Mouse (Mus musculus): ENCODE measurements at regions not wholly inside any gene's neighbourhood (a gene's known extent, or its start where the extent isn't known, plus 50 kb on each side); places are given as distances from the start of the nearest gene placed in this dataset.

GRCm38 (mm10) chr2:107968526-107968925, 678.1 kb downstream of the Kcna4 start:
- no peaks in the 10 kb centered on the region for H3K4me1 ChIP-seq (ENCODE audit: control insufficient read depth, insufficient read depth, low read length)
- H3K27me3 ChIP-seq (replicated peaks; ENCODE audit: control insufficient read depth, insufficient read depth, low read length) = no peaks in the 10 kb centered on the region
- H3K36me3 ChIP-seq (ENCODE audit: control insufficient read depth, insufficient read depth, low read length) = no peaks in the 10 kb centered on the region
- no peak overlapping the region for H3K27ac ChIP-seq (ENCODE audit: insufficient read depth, low read depth, low read length)
- H3K4me3 ChIP-seq (ENCODE audit: insufficient read depth, low read depth, low read length) = no peak overlapping the region
- TF ChIP-seq CTCF (conservative IDR thresholded peaks at IDR 0.05; ENCODE audit: insufficient read depth, insufficient read length, low read depth, low read length) = no peak
- no peak for DNase-seq
- 66% methylated on average over 2 of the region's 2 CpGs for WGBS

GRCm38 (mm10) chr2:107969526-107969925, 679.1 kb downstream of the Kcna4 start:
- TF ChIP-seq POLR2A (IDR thresholded peaks at IDR 0.05; ENCODE audit: low read depth, low read length) (no peak), CTCF (conservative IDR thresholded peaks at IDR 0.05; ENCODE audit: insufficient read depth, insufficient read length, low read depth, low read length) (no peak)
- 75% methylated on average over 2 of the region's 2 CpGs for WGBS
- DNase-seq = no peak

GRCm38 (mm10) chr2:107973528-107973927, 683.1 kb downstream of the Kcna4 start:
- no peaks in the 10 kb centered on the region for H3K27me3 ChIP-seq (replicated peaks; ENCODE audit: control insufficient read depth, insufficient read depth, low read length)
- DNase-seq = no peak
- H3K4me3 ChIP-seq (ENCODE audit: insufficient read depth, low read depth, low read length) = no peak overlapping the region
- no peak for TF ChIP-seq POLR2A (IDR thresholded peaks at IDR 0.05; ENCODE audit: low read depth, low read length)
- TF ChIP-seq CTCF (conservative IDR thresholded peaks at IDR 0.05; ENCODE audit: insufficient read depth, insufficient read length, low read depth, low read length) = no peak
- no peaks in the 10 kb centered on the region for H3K36me3 ChIP-seq (ENCODE audit: control insufficient read depth, insufficient read depth, low read length)
- H3K27ac ChIP-seq (ENCODE audit: insufficient read depth, low read depth, low read length) = no peak overlapping the region
- no peaks in the 10 kb centered on the region for H3K4me1 ChIP-seq (ENCODE audit: control insufficient read depth, insufficient read depth, low read length)
- WGBS = 58% methylated on average over 4 of the region's 4 CpGs

More at GRCm38 (mm10) chr2:107969526-107969925, 679.1 kb downstream of the Kcna4 start:
- Histone ChIP-seq H3K27me3 (replicated peaks; ENCODE audit: control insufficient read depth, insufficient read depth, low read length) (no peaks in the 10 kb centered on the region), H3K36me3 (ENCODE audit: control insufficient read depth, insufficient read depth, low read length) (no peaks in the 10 kb centered on the region), H3K4me3 (ENCODE audit: insufficient read depth, low read depth, low read length) (no peak overlapping the region), H3K4me1 (ENCODE audit: control insufficient read depth, insufficient read depth, low read length) (no peaks in the 10 kb centered on the region), H3K27ac (ENCODE audit: insufficient read depth, low read depth, low read length) (no peak overlapping the region)

GRCm38 (mm10) chr2:107994831-107995230, 704.4 kb downstream of the Kcna4 start:
- TF ChIP-seq POLR2A (IDR thresholded peaks at IDR 0.05; ENCODE audit: low read depth, low read length) (no peak), CTCF (conservative IDR thresholded peaks at IDR 0.05; ENCODE audit: insufficient read depth, insufficient read length, low read depth, low read length) (no peak)
- 53% methylated on average over 6 of the region's 6 CpGs for WGBS
- DNase-seq = no peak
- H3K27me3 ChIP-seq (replicated peaks; ENCODE audit: control insufficient read depth, insufficient read depth, low read length) = no peaks in the 10 kb centered on the region
- H3K4me3 ChIP-seq (ENCODE audit: insufficient read depth, low read depth, low read length) = no peak overlapping the region
- H3K27ac ChIP-seq (ENCODE audit: insufficient read depth, low read depth, low read length) = no peak overlapping the region
- H3K4me1 ChIP-seq (ENCODE audit: control insufficient read depth, insufficient read depth, low read length) = no peaks in the 10 kb centered on the region
- H3K36me3 ChIP-seq (ENCODE audit: control insufficient read depth, insufficient read depth, low read length) = no peaks in the 10 kb centered on the region

- no peaks in the 10 kb centered on the region for H3K36me3 ChIP-seq (ENCODE audit: control insufficient read depth, insufficient read depth, low read length)
- no peak overlapping the region for H3K27ac ChIP-seq (ENCODE audit: insufficient read depth, low read depth, low read length)
- no peak overlapping the region for H3K4me3 ChIP-seq (ENCODE audit: insufficient read depth, low read depth, low read length)
- WGBS = 75% methylated on average over 3 of the region's 3 CpGs
- TF ChIP-seq CTCF (conservative IDR thresholded peaks at IDR 0.05; ENCODE audit: insufficient read depth, insufficient read length, low read depth, low read length) (no peak), POLR2A (IDR thresholded peaks at IDR 0.05; ENCODE audit: low read depth, low read length) (no peak)
- no peaks in the 10 kb centered on the region for H3K27me3 ChIP-seq (replicated peaks; ENCODE audit: control insufficient read depth, insufficient read depth, low read length)
- no peak for DNase-seq
- no peaks in the 10 kb centered on the region for H3K4me1 ChIP-seq (ENCODE audit: control insufficient read depth, insufficient read depth, low read length)
Measured at GRCm38 (mm10) chr2:108011534-108011933, 721.1 kb downstream of the Kcna4 start.

GRCm38 (mm10) chr2:108023206-108023605, 732.8 kb downstream of the Kcna4 start:
- Histone ChIP-seq H3K4me1 (ENCODE audit: control insufficient read depth, insufficient read depth, low read length) (no peaks in the 10 kb centered on the region), H3K27ac (ENCODE audit: insufficient read depth, low read depth, low read length) (no peak overlapping the region), H3K4me3 (ENCODE audit: insufficient read depth, low read depth, low read length) (no peak overlapping the region), H3K36me3 (ENCODE audit: control insufficient read depth, insufficient read depth, low read length) (no peaks in the 10 kb centered on the region), H3K27me3 (replicated peaks; ENCODE audit: control insufficient read depth, insufficient read depth, low read length) (no peaks in the 10 kb centered on the region)
- DNase-seq = no peak
- 44% methylated on average over 3 of the region's 3 CpGs for WGBS
- TF ChIP-seq CTCF (conservative IDR thresholded peaks at IDR 0.05; ENCODE audit: insufficient read depth, insufficient read length, low read depth, low read length) = no peak
- TF ChIP-seq POLR2A (IDR thresholded peaks at IDR 0.05; ENCODE audit: low read depth, low read length) = no peak

- TF ChIP-seq CTCF (conservative IDR thresholded peaks at IDR 0.05; ENCODE audit: insufficient read depth, insufficient read length, low read depth, low read length) (no peak), POLR2A (IDR thresholded peaks at IDR 0.05; ENCODE audit: low read depth, low read length) (no peak)
- Histone ChIP-seq H3K27me3 (replicated peaks; ENCODE audit: control insufficient read depth, insufficient read depth, low read length) (no peaks in the 10 kb centered on the region), H3K36me3 (ENCODE audit: control insufficient read depth, insufficient read depth, low read length) (no peaks in the 10 kb centered on the region), H3K4me3 (ENCODE audit: insufficient read depth, low read depth, low read length) (no peak overlapping the region), H3K27ac (ENCODE audit: insufficient read depth, low read depth, low read length) (no peak overlapping the region), H3K4me1 (ENCODE audit: control insufficient read depth, insufficient read depth, low read length) (no peaks in the 10 kb centered on the region)
- WGBS = 95% methylated on average over 2 of the region's 2 CpGs
- DNase-seq = no peak
Measured at GRCm38 (mm10) chr2:108030657-108031056, 740.2 kb downstream of the Kcna4 start.

Measured in kidney, adult 2 months (tissue).